Mouse (Mus musculus) embryonic fibroblast, embryonic 13.5 days (primary cell): ENCODE data around the gene Gsk3b.

Experiments
- CTCF ChIP-seq: IDR thresholded peaks from 2 replicates; pipeline ENCODE4 v1.5.1; 2011; ENCODE audit warnings: mild to moderate bottlenecking, control low read depth, low read length, moderate library complexity, borderline replicate concordance; ENCODE audit not compliant: insufficient read depth
- POLR2A ChIP-seq: IDR thresholded peaks from 2 replicates; pipeline ENCODE4 v1.6.1; 2011; ENCODE audit warnings: low read depth, mild to moderate bottlenecking, control low read depth, low read length, moderate library complexity

- TF ChIP-seq POLR2A (no peak), CTCF (no peak)
These were observed 3.8 kb downstream of the Gsk3b start for GRCm38 (mm10) chr16:38092598-38092997.
